Mouse (Mus musculus): ENCODE data around the gene Acox2. TPM values are rescaled to one million over a fixed set of nuclear protein-coding genes. Genes with fewer than 3 reads are reported as not detected.
"Not testable (repeated sequence)": the region's sequence is repeated elsewhere in the genome, so short reads cannot be mapped to it uniquely, and the experiment has no call there.

Acox2 gene
- polyA plus RNA-seq (2015; fragmentation: Nextera tagmentation; extraction: Ambion mirVana) = 1.1 and 1.4 TPM in 2 replicates

GRCm38 (mm10) chr14:8259166-8259565 lies at the start of gene Acox2:
Gene Acox2, minus strand, starts transcription at chr14:8259353.
- Histone ChIP-seq H3K9me3 (ENCODE audit: control insufficient read depth, low read length) (no peaks in the 10 kb centered on the region), H3K36me3 (ENCODE audit: control insufficient read depth, insufficient read depth, low read length) (no peaks in the 10 kb centered on the region), H3K4me2 (ENCODE audit: low read depth, low read length) (no peak within 1 kb of the TSS), H3K4me3 (ENCODE audit: low read length) (no peak within 1 kb of the TSS), H3K27ac (ENCODE audit: low read length) (no peak within 1 kb of the TSS), H3K27me3 (replicated peaks; ENCODE audit: control insufficient read depth, insufficient read depth, low read length) (no peaks in the 10 kb centered on the region), H3K9ac (ENCODE audit: low read depth, low read length) (no peak within 1 kb of the TSS), H3K4me1 (ENCODE audit: control insufficient read depth, insufficient read depth, low read length) (no peaks in the 10 kb centered on the region)
- ATAC-seq = peak; percentile 50
- 74% methylated on average over 3 of the region's 3 CpGs for WGBS

- Histone ChIP-seq H3K9ac (ENCODE audit: low read depth, low read length) (no peak overlapping the region), H3K4me1 (ENCODE audit: control insufficient read depth, insufficient read depth, low read length) (no peaks in the 10 kb centered on the region), H3K9me3 (ENCODE audit: control insufficient read depth, low read length) (no peaks in the 10 kb centered on the region), H3K36me3 (ENCODE audit: control insufficient read depth, insufficient read depth, low read length) (no peaks in the 10 kb centered on the region), H3K27ac (ENCODE audit: low read length) (no peak overlapping the region), H3K4me3 (ENCODE audit: low read length) (no peak overlapping the region), H3K27me3 (replicated peaks; ENCODE audit: control insufficient read depth, insufficient read depth, low read length) (no peaks in the 10 kb centered on the region), H3K4me2 (ENCODE audit: low read depth, low read length) (no peak overlapping the region)
- ATAC-seq = no peak
- 61% methylated on average over 3 of the region's 3 CpGs for WGBS
Observed at GRCm38 (mm10) chr14:8308650-8309049, 49.5 kb upstream of the Acox2 start.

GRCm38 (mm10) chr14:8306884-8307283 lies 47.7 kb upstream of the Acox2 start:
- no peaks in the 10 kb centered on the region for H3K9me3 ChIP-seq (ENCODE audit: control insufficient read depth, low read length)
- no peaks in the 10 kb centered on the region for H3K4me1 ChIP-seq (ENCODE audit: control insufficient read depth, insufficient read depth, low read length)
- H3K27ac ChIP-seq (ENCODE audit: low read length) = no peak overlapping the region
- no peak for ATAC-seq
- no peak overlapping the region for H3K4me2 ChIP-seq (ENCODE audit: low read depth, low read length)
- no peak overlapping the region for H3K9ac ChIP-seq (ENCODE audit: low read depth, low read length)
- H3K27me3 ChIP-seq (replicated peaks; ENCODE audit: control insufficient read depth, insufficient read depth, low read length) = no peaks in the 10 kb centered on the region
- WGBS = 80% methylated on average over 6 of the region's 6 CpGs
- no peaks in the 10 kb centered on the region for H3K36me3 ChIP-seq (ENCODE audit: control insufficient read depth, insufficient read depth, low read length)
- no peak overlapping the region for H3K4me3 ChIP-seq (ENCODE audit: low read length)

GRCm38 (mm10) chr14:8305014-8305413 lies 45.9 kb upstream of the Acox2 start:
- peak; percentile 53; the same call in 1 of the 2 replicates for ATAC-seq

GRCm38 (mm10) chr14:8304082-8304481 lies 44.9 kb upstream of the Acox2 start:
- Histone ChIP-seq H3K4me1 (ENCODE audit: control insufficient read depth, insufficient read depth, low read length) (no peaks in the 10 kb centered on the region), H3K27me3 (replicated peaks; ENCODE audit: control insufficient read depth, insufficient read depth, low read length) (no peaks in the 10 kb centered on the region), H3K9me3 (ENCODE audit: control insufficient read depth, low read length) (no peaks in the 10 kb centered on the region), H3K4me2 (ENCODE audit: low read depth, low read length) (no peak overlapping the region), H3K9ac (ENCODE audit: low read depth, low read length) (no peak overlapping the region), H3K27ac (ENCODE audit: low read length) (no peak overlapping the region), H3K4me3 (ENCODE audit: low read length) (no peak overlapping the region), H3K36me3 (ENCODE audit: control insufficient read depth, insufficient read depth, low read length) (no peaks in the 10 kb centered on the region)
- no peak for ATAC-seq

More at GRCm38 (mm10) chr14:8305014-8305413, 45.9 kb upstream of the Acox2 start:
- Histone ChIP-seq H3K4me2 (ENCODE audit: low read depth, low read length) (no peak overlapping the region), H3K36me3 (ENCODE audit: control insufficient read depth, insufficient read depth, low read length) (no peaks in the 10 kb centered on the region), H3K9ac (ENCODE audit: low read depth, low read length) (no peak overlapping the region), H3K27ac (ENCODE audit: low read length) (no peak overlapping the region), H3K4me1 (ENCODE audit: control insufficient read depth, insufficient read depth, low read length) (no peaks in the 10 kb centered on the region), H3K9me3 (ENCODE audit: control insufficient read depth, low read length) (no peaks in the 10 kb centered on the region), H3K4me3 (ENCODE audit: low read length) (no peak overlapping the region), H3K27me3 (replicated peaks; ENCODE audit: control insufficient read depth, insufficient read depth, low read length) (no peaks in the 10 kb centered on the region)
- WGBS = 44% methylated on average over 3 of the region's 3 CpGs

- Histone ChIP-seq H3K4me3 (ENCODE audit: low read length) (no peak overlapping the region), H3K9me3 (ENCODE audit: control insufficient read depth, low read length) (no peaks in the 10 kb centered on the region), H3K4me2 (ENCODE audit: low read depth, low read length) (no peak overlapping the region), H3K36me3 (ENCODE audit: control insufficient read depth, insufficient read depth, low read length) (no peaks in the 10 kb centered on the region), H3K27me3 (replicated peaks; ENCODE audit: control insufficient read depth, insufficient read depth, low read length) (no peaks in the 10 kb centered on the region), H3K4me1 (ENCODE audit: control insufficient read depth, insufficient read depth, low read length) (no peaks in the 10 kb centered on the region; the same call in 1 of the 2 replicates), H3K27ac (ENCODE audit: low read length) (no peak overlapping the region), H3K9ac (ENCODE audit: low read depth, low read length) (no peak overlapping the region)
- no peak for ATAC-seq
- WGBS = 22% methylated on average over 10 of the region's 10 CpGs
Observed at GRCm38 (mm10) chr14:8302687-8303086, 43.5 kb upstream of the Acox2 start.

GRCm38 (mm10) chr14:8300281-8300680 lies 41.1 kb upstream of the Acox2 start:
- Histone ChIP-seq H3K4me1 (ENCODE audit: control insufficient read depth, insufficient read depth, low read length) (no peaks in the 10 kb centered on the region; the same call in 1 of the 2 replicates), H3K9me3 (ENCODE audit: control insufficient read depth, low read length) (no peaks in the 10 kb centered on the region), H3K4me2 (ENCODE audit: low read depth, low read length) (no peak overlapping the region), H3K27ac (ENCODE audit: low read length) (no peak overlapping the region), H3K27me3 (replicated peaks; ENCODE audit: control insufficient read depth, insufficient read depth, low read length) (no peaks in the 10 kb centered on the region), H3K9ac (ENCODE audit: low read depth, low read length) (no peak overlapping the region), H3K4me3 (ENCODE audit: low read length) (no peak overlapping the region), H3K36me3 (ENCODE audit: control insufficient read depth, insufficient read depth, low read length) (no peaks in the 10 kb centered on the region)
- WGBS = 32% methylated on average over 8 of the region's 8 CpGs
- no peak for ATAC-seq

- Histone ChIP-seq H3K9ac (ENCODE audit: low read depth, low read length) (no peak overlapping the region), H3K4me3 (ENCODE audit: low read length) (no peak overlapping the region), H3K27me3 (replicated peaks; ENCODE audit: control insufficient read depth, insufficient read depth, low read length) (no peaks in the 10 kb centered on the region), H3K27ac (ENCODE audit: low read length) (no peak overlapping the region), H3K4me2 (ENCODE audit: low read depth, low read length) (no peak overlapping the region), H3K9me3 (ENCODE audit: control insufficient read depth, low read length) (no peaks in the 10 kb centered on the region), H3K36me3 (ENCODE audit: control insufficient read depth, insufficient read depth, low read length) (no peaks in the 10 kb centered on the region), H3K4me1 (ENCODE audit: control insufficient read depth, insufficient read depth, low read length) (no peaks in the 10 kb centered on the region; the same call in 1 of the 2 replicates)
- WGBS = 62% methylated on average over 5 of the region's 5 CpGs
- peak; percentile 21; the same call in 1 of the 2 replicates for ATAC-seq
Observed at GRCm38 (mm10) chr14:8297889-8298293, 38.7 kb upstream of the Acox2 start.

- 95% methylated on average over 1 of the region's 1 CpGs for WGBS
- Histone ChIP-seq H3K4me3 (ENCODE audit: low read length) (no peak overlapping the region), H3K9ac (ENCODE audit: low read depth, low read length) (no peak overlapping the region), H3K27me3 (replicated peaks; ENCODE audit: control insufficient read depth, insufficient read depth, low read length) (no peaks in the 10 kb centered on the region), H3K36me3 (ENCODE audit: control insufficient read depth, insufficient read depth, low read length) (no peaks in the 10 kb centered on the region), H3K4me2 (ENCODE audit: low read depth, low read length) (no peak overlapping the region), H3K27ac (ENCODE audit: low read length) (no peak overlapping the region), H3K9me3 (ENCODE audit: control insufficient read depth, low read length) (no peaks in the 10 kb centered on the region), H3K4me1 (ENCODE audit: control insufficient read depth, insufficient read depth, low read length) (no peaks in the 10 kb centered on the region; the same call in 1 of the 2 replicates)
- ATAC-seq = no peak
Observed at GRCm38 (mm10) chr14:8294257-8294656, 35.1 kb upstream of the Acox2 start.

- not testable (repeated sequence) for H3K4me3 ChIP-seq (ENCODE audit: low read length); H3K4me1 ChIP-seq (ENCODE audit: control insufficient read depth, insufficient read depth, low read length); H3K9ac ChIP-seq (ENCODE audit: low read depth, low read length); H3K27me3 ChIP-seq (replicated peaks; ENCODE audit: control insufficient read depth, insufficient read depth, low read length); H3K36me3 ChIP-seq (ENCODE audit: control insufficient read depth, insufficient read depth, low read length); H3K9me3 ChIP-seq (ENCODE audit: control insufficient read depth, low read length); H3K27ac ChIP-seq (ENCODE audit: low read length); H3K4me2 ChIP-seq (ENCODE audit: low read depth, low read length)
- WGBS = 84% methylated on average over 5 of the region's 5 CpGs
- ATAC-seq = peak; percentile 89
Observed at GRCm38 (mm10) chr14:8286595-8286994, 27.4 kb upstream of the Acox2 start.

Measured in intestine, embryonic 16.5 days (tissue).